Mouse (Mus musculus) heart, embryonic 16.5 days (tissue): Measurements from ENCODE around the gene Ccdc59. TPM values are rescaled to one million over a fixed set of nuclear protein-coding genes. Genes with fewer than 3 reads are reported as not detected.
A peak's percentile ranks its signal among the peaks of the same experiment; 100 is the strongest.

Experiments
- ATAC-seq: fragments of 200-750 bp; cut with Nextera tagmentation; replicated peaks from 2 replicates; pipeline ENCODE4 v1.8.0; 2017; ENCODE audit warnings: moderate number of reproducible peaks; ENCODE audit not compliant: insufficient read depth, low FRiP score; ENCODE audit errors: extremely low read depth
- H3K27ac ChIP-seq: fragments of 300-500 bp; sonication (generic); 2 replicates; pipeline ENCODE4 v1.5.1; 2014; ENCODE audit warnings: mild to moderate bottlenecking, low read length, control low read depth, moderate library complexity
- H3K27me3 ChIP-seq: fragments of 300-500 bp; sonication (generic); 2 replicates; pipeline ENCODE4 v1.6.1; 2014; ENCODE audit warnings: low read length, mixed read lengths; ENCODE audit not compliant: control insufficient read depth, insufficient read depth
- H3K36me3 ChIP-seq: fragments of 300-500 bp; sonication (generic); 2 replicates; pipeline ENCODE4 v1.6.1; 2014; ENCODE audit not compliant: control insufficient read depth, insufficient read depth
- H3K4me1 ChIP-seq: fragments of 300-500 bp; sonication (generic); 2 replicates; pipeline ENCODE4 v1.6.1; 2014; ENCODE audit warnings: low read length, mixed read lengths; ENCODE audit not compliant: control insufficient read depth, insufficient read depth
- H3K4me2 ChIP-seq: fragments of 300-500 bp; sonication (generic); 2 replicates; pipeline ENCODE4 v1.6.1; 2014; ENCODE audit warnings: low read depth, mild to moderate bottlenecking, control low read depth, low read length
- H3K4me3 ChIP-seq: fragments of 300-500 bp; sonication (generic); 2 replicates; pipeline ENCODE4 v1.5.1; 2014; ENCODE audit warnings: mild to moderate bottlenecking, control low read depth, low read length
- H3K9ac ChIP-seq: fragments of 300-500 bp; sonication (generic); 2 replicates; pipeline ENCODE4 v1.6.1; 2014; ENCODE audit warnings: low read length, control low read depth
- H3K9me3 ChIP-seq: fragments of 300-500 bp; sonication (generic); replicated peaks from 2 replicates; pipeline ENCODE4 v1.6.1; 2016; ENCODE audit warnings: low read length; ENCODE audit not compliant: control insufficient read depth
- WGBS: fragments of 180-500 bp; shearing (Covaris S2); extraction: QIAGEN DNeasy Blood & Tissue Kit; methylation state at CpG from one replicate; pipeline ENCODE4 v1.1.7; 2014; 5-methylcytosine and 5-hydroxymethylcytosine counted together
- polyA plus RNA-seq: library from polyadenylated mRNA; unstranded; fragments of >200 nt; fragmentation: Nextera tagmentation; extraction: Ambion mirVana; gene quantifications from 2 replicates; pipeline ENCODE4 v1.2.1, GENCODE M21; 2015

Gene Ccdc59
- 28.7 and 30.4 TPM in 2 replicates for polyA plus RNA-seq

DNA sequence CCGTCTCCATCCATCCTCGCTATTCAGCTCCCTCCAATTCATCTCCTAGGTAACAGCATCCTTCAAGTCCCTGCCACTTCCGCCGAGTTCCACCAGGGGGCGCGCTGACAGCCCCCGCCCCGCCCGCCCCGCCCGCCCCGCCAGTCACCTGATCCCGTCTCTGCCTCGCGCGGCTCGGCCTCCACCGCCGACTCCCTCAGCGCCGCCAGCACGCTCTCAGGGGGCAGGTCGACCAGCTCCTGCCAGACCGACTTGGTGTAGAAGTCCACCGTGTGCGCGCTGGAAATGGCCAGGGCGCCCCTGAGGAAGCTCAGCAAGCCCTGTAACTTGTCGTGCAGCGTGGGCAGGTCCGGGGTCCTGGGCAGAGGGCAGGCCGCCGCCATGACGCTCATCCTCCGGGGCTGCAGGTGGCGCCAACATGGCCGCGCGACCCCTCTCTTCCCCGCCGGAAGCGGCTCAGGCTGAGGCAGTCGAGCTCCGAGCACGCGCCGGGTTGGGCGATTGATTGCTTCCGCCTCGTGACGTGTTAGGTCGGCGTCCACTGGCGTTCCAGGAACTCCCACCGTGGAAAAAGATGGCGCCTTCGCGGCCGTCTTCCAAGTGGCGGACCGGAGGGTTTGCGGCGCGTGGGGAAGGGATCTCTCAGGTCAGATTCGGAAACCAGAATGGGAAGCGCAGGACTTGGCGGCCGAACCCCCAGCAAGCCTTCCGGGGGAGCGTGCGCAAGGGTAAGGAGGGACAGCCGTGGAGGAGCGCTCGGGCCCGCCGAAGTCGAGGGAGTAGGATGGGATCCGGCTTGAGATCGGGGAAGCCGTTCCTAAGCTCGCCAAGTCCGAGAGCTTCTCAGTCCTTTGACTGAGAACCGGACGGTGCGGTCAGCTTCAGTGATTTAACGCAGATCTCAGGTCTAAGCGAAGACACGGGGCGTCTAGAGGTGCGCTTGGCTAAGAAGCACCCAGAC lies at the start of gene Ccdc59, which contains the start of gene Mettl25:
TSS of gene Ccdc59 (plus strand) at position 140 of the 961 bp plus-strand sequence.
TSS of gene Mettl25 (minus strand) at position 453 of the 961 bp plus-strand sequence.
- Histone ChIP-seq H3K36me3 (peaks cover 28% of the 10 kb centered on the region), H3K27me3 (no peaks in the 10 kb centered on the region), H3K4me3 (peak within 1 kb of the TSS; percentile 98), H3K4me2 (peak within 1 kb of the TSS; percentile 96), H3K9ac (peak within 1 kb of the TSS; percentile 93), H3K4me1 (peaks cover 4% of the 10 kb centered on the region), H3K27ac (peak within 1 kb of the TSS; percentile 97), H3K9me3 (no peaks in the 10 kb centered on the region)
- WGBS, result under 1% methylated on average over 88 of the region's 90 CpGs
- peak; percentile 96 for ATAC-seq

DNA sequence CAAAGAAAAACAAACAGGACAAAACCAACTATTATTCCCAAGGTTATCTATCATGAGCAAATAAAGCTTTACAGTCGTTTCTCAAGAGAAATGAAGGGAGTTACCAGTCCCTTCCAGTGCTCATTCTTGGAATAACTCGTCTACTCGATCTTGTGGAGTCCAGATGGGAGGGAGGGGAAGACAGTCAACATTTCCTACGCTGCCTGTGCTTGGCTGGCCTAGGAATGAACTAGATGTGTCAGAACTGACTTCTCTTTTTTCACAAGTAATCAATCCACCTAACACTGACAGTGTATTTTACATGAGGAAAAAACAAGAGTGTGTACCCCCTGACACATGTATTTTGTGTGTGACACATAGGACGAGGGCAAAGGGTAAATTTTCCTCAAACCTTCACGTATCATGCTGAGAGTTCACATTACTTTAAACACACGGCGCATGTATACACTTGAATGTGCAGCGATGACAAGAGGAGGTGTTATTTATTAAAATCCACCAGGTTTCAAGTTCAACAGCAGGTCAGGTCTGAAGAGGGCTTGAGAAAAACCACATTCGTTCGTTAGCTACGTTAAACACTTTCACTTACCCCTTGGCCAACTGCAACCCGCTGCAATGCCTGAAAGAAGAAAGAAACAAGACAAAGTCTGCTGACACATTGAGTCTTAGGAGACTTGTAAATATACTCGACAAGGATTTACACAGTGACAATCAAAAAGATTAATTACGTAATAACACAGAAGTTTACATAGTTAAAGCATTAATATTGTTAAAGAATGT lies 46.9 kb upstream of the Ccdc59 start:
- Histone ChIP-seq H3K9me3 (no peaks in the 10 kb centered on the region), H3K4me1 (no peaks in the 10 kb centered on the region), H3K36me3 (peaks cover 5% of the 10 kb centered on the region), H3K4me3 (no peak overlapping the region), H3K4me2 (no peak overlapping the region), H3K27ac (no peak overlapping the region), H3K9ac (no peak overlapping the region), H3K27me3 (no peaks in the 10 kb centered on the region)
- no peak for ATAC-seq
- 56% methylated on average over 15 of the region's 15 CpGs for WGBS

DNA sequence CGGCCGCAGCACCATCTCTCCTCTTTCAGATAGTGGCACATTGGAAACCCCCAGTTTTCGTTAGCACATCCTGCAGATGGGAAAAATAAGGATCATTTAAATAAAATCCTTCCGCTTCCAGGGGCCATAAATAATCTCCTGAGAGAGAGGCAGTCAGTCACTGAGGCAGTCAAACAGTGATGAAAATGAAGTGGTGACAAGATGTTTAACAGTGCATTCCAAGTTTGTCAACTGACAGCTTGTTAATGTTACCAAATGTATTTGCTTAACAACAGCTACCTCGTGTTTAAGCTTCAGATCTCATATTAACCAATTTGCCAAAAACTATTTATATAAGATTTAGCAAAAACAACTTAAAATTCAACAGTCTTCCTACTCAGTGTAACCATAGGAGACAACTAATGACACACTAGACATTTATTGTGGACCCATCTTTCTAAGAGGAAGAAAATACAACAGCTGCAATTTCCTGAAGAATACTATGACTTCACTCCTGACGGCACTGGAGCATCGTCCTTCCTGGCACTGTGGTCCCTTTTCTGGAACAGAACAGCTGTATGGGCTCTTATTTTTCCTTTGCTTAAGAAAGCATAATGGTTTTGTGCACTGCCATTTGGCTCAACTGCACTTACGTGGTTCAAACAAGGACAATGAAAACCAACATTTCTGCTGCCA lies 43.5 kb upstream of the Ccdc59 start:
- Histone ChIP-seq H3K4me3 (no peak overlapping the region), H3K4me2 (no peak overlapping the region), H3K36me3 (peaks cover 5% of the 10 kb centered on the region), H3K27me3 (no peaks in the 10 kb centered on the region), H3K4me1 (no peaks in the 10 kb centered on the region), H3K9ac (no peak overlapping the region), H3K9me3 (no peaks in the 10 kb centered on the region), H3K27ac (no peak overlapping the region)
- no peak for ATAC-seq
- 58% methylated on average over 8 of the region's 8 CpGs for WGBS

DNA sequence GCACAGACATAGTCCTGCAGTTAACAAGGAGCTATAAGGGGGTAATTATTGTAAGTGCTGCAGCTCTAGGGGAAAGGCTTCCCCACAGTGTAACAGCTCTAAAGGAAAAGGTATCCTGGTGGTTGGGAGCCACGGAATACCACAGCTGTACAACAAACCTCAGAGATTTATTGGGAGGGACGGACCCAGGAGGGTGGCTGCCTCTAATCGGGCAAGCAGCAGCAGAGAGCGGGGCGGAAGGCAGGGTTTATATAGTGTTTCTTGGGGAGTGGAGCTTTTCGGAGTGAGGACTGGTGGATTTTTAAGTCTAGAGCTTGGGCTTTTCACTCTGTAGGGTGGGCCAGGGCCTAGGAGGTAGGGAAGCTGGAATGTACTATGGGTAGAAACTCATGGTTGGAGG lies 39.7 kb upstream of the Ccdc59 start:
- ATAC-seq, result no peak
- Histone ChIP-seq H3K9me3 (no peaks in the 10 kb centered on the region), H3K36me3 (no peaks in the 10 kb centered on the region), H3K4me2 (no peak overlapping the region), H3K9ac (no peak overlapping the region), H3K27ac (no peak overlapping the region), H3K4me1 (no peaks in the 10 kb centered on the region), H3K4me3 (no peak overlapping the region), H3K27me3 (no peaks in the 10 kb centered on the region)
- WGBS, result 88% methylated on average over 6 of the region's 6 CpGs

DNA sequence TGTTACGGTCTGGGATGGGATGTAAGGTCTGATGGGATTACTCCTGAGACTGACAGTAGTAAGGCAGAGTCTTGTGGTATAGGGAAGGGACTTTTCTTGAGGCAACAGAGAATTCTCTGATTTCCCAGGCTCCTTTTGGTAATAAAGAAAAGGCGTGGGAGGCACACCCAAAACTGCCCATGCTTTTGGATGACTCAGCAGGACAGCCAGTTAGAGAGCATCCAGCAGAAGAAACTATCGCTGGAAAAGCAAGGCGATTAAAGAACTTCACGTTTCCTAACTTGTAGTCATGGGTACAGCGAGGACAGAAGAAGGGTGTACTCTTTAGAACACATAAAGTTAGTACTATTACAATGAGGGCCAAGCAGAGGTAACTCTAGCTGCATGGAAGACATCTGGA lies 38.7 kb upstream of the Ccdc59 start:
- Histone ChIP-seq H3K4me1 (no peaks in the 10 kb centered on the region), H3K36me3 (no peaks in the 10 kb centered on the region), H3K27ac (no peak overlapping the region), H3K9ac (no peak overlapping the region), H3K27me3 (no peaks in the 10 kb centered on the region), H3K4me2 (no peak overlapping the region), H3K4me3 (no peak overlapping the region), H3K9me3 (no peaks in the 10 kb centered on the region)
- ATAC-seq, result no peak
- 91% methylated on average over 6 of the region's 6 CpGs for WGBS

DNA sequence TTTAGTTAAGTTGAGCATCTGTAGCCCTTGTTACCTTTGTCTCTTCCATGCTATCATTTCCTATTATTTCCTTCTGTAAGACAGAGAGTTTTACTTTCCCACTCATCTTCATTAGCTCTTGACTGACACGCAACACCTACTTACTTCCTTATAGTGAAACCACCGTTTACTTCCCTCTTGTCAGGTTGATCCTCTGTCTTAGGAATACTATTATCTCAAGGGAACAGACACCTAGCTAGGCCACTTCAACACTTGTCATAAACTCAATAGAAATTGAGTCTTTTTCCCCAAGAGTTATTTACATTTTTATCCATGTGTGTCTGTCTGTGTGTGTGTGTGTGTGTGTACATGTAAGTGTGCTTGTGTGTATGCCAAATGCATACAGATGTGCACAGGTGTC lies 37.4 kb upstream of the Ccdc59 start:
- Histone ChIP-seq H3K27me3 (no peaks in the 10 kb centered on the region), H3K4me2 (no peak overlapping the region), H3K36me3 (no peaks in the 10 kb centered on the region), H3K9ac (no peak overlapping the region), H3K27ac (no peak overlapping the region), H3K4me3 (no peak overlapping the region), H3K9me3 (no peaks in the 10 kb centered on the region), H3K4me1 (no peaks in the 10 kb centered on the region)
- WGBS, result 85% methylated on average over 2 of the region's 2 CpGs
- ATAC-seq, result no peak

DNA sequence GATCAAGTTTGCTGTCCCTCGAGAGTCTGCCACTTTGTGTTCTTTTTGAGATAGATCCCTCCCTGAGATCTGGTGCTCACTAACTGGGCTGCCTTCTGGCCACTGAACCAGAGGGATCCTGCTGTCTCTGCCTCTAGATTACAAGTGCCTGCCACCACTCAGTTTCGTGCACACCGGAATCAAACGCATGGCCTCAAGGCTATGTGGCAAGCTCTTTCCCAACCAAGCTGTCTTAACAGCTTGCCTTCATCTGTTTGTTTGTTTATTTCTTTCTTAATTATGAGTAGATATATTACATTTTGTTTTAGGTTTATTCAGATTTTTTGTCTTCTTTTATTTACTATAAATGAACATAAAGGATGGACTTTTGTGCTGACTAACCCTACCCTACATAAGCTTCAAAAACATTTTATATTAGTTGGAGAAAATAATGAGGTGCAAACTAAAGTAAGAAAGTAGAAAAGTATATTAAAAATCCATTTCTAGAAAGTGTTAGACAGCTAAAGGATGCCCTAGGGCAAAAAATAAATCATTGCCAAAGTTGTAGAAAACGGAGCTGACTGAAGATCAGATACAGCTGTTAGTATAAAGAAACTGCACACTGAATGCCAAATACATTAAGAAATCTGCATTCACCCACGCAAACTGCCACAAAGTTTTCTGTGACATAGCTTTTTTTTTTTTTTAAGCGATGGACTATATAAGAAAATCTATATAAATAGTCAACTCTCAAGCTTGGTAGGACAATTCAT lies 34.4 kb upstream of the Ccdc59 start:
- no peaks in the 10 kb centered on the region for H3K36me3 ChIP-seq
- no peaks in the 10 kb centered on the region for H3K4me1 ChIP-seq
- H3K4me3 ChIP-seq, result no peak overlapping the region
- H3K9me3 ChIP-seq, result no peaks in the 10 kb centered on the region
- H3K27ac ChIP-seq, result no peak overlapping the region
- H3K4me2 ChIP-seq, result no peak overlapping the region
- WGBS, result 81% methylated on average over 7 of the region's 7 CpGs
- no peaks in the 10 kb centered on the region for H3K27me3 ChIP-seq
- H3K9ac ChIP-seq, result no peak overlapping the region
- no peak for ATAC-seq

DNA sequence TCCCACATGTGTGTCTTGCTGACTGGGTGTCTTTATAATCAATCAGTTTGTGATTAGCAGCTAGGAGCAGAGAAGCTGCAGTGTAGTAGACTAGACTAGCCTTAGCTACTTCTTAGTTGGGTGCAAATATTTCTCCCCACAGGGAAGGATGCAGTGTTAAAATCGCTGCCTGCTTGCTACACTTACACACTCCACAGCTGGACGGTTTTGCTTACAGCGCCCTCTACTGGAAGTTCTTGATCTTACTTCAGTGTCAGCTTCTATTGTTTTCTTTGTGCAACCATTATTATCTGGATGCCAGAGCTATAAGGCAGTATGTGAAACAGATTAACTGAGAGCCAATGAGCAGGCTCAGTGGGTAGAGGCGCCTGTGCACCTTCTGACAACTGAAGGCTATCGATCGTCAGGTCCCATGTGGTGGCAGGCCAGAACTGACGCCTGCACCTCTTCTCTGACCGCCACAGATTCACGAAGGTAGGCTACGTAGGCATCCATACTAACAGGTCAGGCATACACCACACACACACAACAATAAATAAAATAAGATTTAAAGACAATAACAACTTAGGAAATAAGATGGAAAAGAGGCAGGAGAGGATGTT lies 6.1 kb upstream of the Ccdc59 start:
- H3K27me3 ChIP-seq, result no peaks in the 10 kb centered on the region
- no peak overlapping the region for H3K27ac ChIP-seq
- no peaks in the 10 kb centered on the region for H3K4me1 ChIP-seq
- no peak overlapping the region for H3K9ac ChIP-seq
- H3K36me3 ChIP-seq, result peaks cover 3% of the 10 kb centered on the region; the same call in 1 of the 2 replicates
- no peaks in the 10 kb centered on the region for H3K9me3 ChIP-seq
- H3K4me3 ChIP-seq, result no peak overlapping the region
- 62% methylated on average over 10 of the region's 10 CpGs for WGBS
- H3K4me2 ChIP-seq, result no peak overlapping the region
- ATAC-seq, result no peak
